Mouse (Mus musculus) ovary, adult 2 months (tissue): ENCODE data around the gene Yjefn3. TPM values are rescaled to one million over a fixed set of nuclear protein-coding genes. Genes with fewer than 3 reads are reported as not detected.

Experiments
- polyA plus RNA-seq: library from polyadenylated mRNA; depleted of rRNA; stranded (reverse); fragments of >200 nt; gene quantifications from 2 replicates; pipeline ENCODE4 v1.2.3, GENCODE M21; 2012; rRNA removed

Yjefn3 gene
- polyA plus RNA-seq: 14.1 and 14.6 TPM in 2 replicates

GRCm38 (mm10) chr8:69902163-69903062, at the start of gene Yjefn3, which contains the start of the genes Tssk6 and Ndufa13:
Gene Yjefn3 (minus strand): TSS chr8:69902712.
Gene Tssk6 (plus strand): TSS chr8:69902184.
Gene Ndufa13 (minus strand): TSS chr8:69902558.

GRCm38 (mm10) chr8:69887289-69888243, 14.9 kb downstream of the Yjefn3 start, which contains the start of gene Cilp2:
Gene Cilp2 (minus strand): TSS chr8:69887687.

Other genes with a start within 250 kb of the Yjefn3 start
- gene Zfp964, start 248.2 kb downstream of the Yjefn3 start, polyA plus RNA-seq: 1.2 TPM in 2 replicates
- gene Zfp869, start 192.0 kb downstream of the Yjefn3 start, polyA plus RNA-seq: 1.3 and 1.6 TPM in 2 replicates
- gene Zfp963, start 152.7 kb downstream of the Yjefn3 start, polyA plus RNA-seq: 2.0 and 2.3 TPM in 2 replicates
- 1.3 TPM in 1 of 2 replicates, not detected in the other for gene Gm20422, start 127.8 kb downstream of the Yjefn3 start, polyA plus RNA-seq
- 140 and 171 TPM in 2 replicates for gene Atp13a1, start 111.5 kb downstream of the Yjefn3 start, polyA plus RNA-seq
- 8.8 and 12.2 TPM in 2 replicates for gene Zfp866, start 111.5 kb downstream of the Yjefn3 start, polyA plus RNA-seq
- gene Gmip, start 94.0 kb downstream of the Yjefn3 start, polyA plus RNA-seq: 25.7 and 31.8 TPM in 2 replicates
- 7.3 and 7.6 TPM in 2 replicates for gene Lpar2, start 80.3 kb downstream of the Yjefn3 start, polyA plus RNA-seq
- gene Pbx4, start 70.2 kb downstream of the Yjefn3 start, polyA plus RNA-seq: 3.2 and 11.6 TPM in 2 replicates
- gene Cilp2, start 15.0 kb downstream of the Yjefn3 start, polyA plus RNA-seq: 0.92 and 1.4 TPM in 2 replicates
- 2.1 and 3.1 TPM in 2 replicates for gene Tssk6, start 528 bp downstream of the Yjefn3 start, polyA plus RNA-seq
- gene Ndufa13, start 154 bp downstream of the Yjefn3 start, polyA plus RNA-seq: 98.7 and 144 TPM in 2 replicates
- 79.6 and 96.8 TPM in 2 replicates for gene Gatad2a, start 93.7 kb upstream of the Yjefn3 start, polyA plus RNA-seq
- 155 and 161 TPM in 2 replicates for gene Mau2, start 140.0 kb upstream of the Yjefn3 start, polyA plus RNA-seq
- 9.9 and 11.8 TPM in 2 replicates for gene Sugp1, start 140.1 kb upstream of the Yjefn3 start, polyA plus RNA-seq
- 5.8 and 7.3 TPM in 2 replicates for gene Tm6sf2, start 170.2 kb upstream of the Yjefn3 start, polyA plus RNA-seq
- 0.15 and 0.20 TPM in 2 replicates for gene Hapln4, start 180.7 kb upstream of the Yjefn3 start, polyA plus RNA-seq
- gene Ncan, start 218.2 kb upstream of the Yjefn3 start, polyA plus RNA-seq: 0.06 and 0.09 TPM in 2 replicates
- gene Nr2c2ap, start 228.6 kb upstream of the Yjefn3 start, polyA plus RNA-seq: 11.8 and 14.6 TPM in 2 replicates
- 29.3 and 37.2 TPM in 2 replicates for gene Rfxank, start 236.4 kb upstream of the Yjefn3 start, polyA plus RNA-seq
- gene Borcs8, start 236.8 kb upstream of the Yjefn3 start, polyA plus RNA-seq: 116 and 135 TPM in 2 replicates
- 1.7 and 4.5 TPM in 2 replicates for gene Mef2b, start 237.0 kb upstream of the Yjefn3 start, polyA plus RNA-seq